Mouse (Mus musculus) myocyte (in vitro differentiated cells): ENCODE results near the gene Vps45.

Experiments used
- CEBPB ChIP-seq: IDR thresholded peaks from 2 replicates; pipeline ENCODE4 v1.6.1; 2011; ENCODE audit warnings: mild to moderate bottlenecking, moderate library complexity; ENCODE audit not compliant: poor library complexity, insufficient read depth, severe bottlenecking
- E2F4 ChIP-seq: IDR thresholded peaks from one replicate; pipeline ENCODE4 v1.6.1; 2011; ENCODE audit warnings: mild to moderate bottlenecking, control low read depth, moderate library complexity; ENCODE audit not compliant: insufficient read depth
- MAX ChIP-seq: IDR thresholded peaks from one replicate; pipeline ENCODE4 v1.6.1; 2011; ENCODE audit warnings: low read depth, mild to moderate bottlenecking, control low read depth
- MYOD1 ChIP-seq, 3 experiments: IDR thresholded peaks; one replicate each; pipeline ENCODE4 v1.6.1; 2011; ENCODE audit warnings: control low read depth in 2 of 3, low read depth in 2 of 3, mild to moderate bottlenecking in 2 of 3, moderate library complexity in 1 of 3; ENCODE audit not compliant: insufficient read length in 2 of 3, control insufficient read depth in 1 of 3
- MYOG ChIP-seq, 3 experiments: IDR thresholded peaks; one replicate each; pipeline ENCODE4 v1.6.1; 2011; ENCODE audit warnings: control low read depth in 2 of 3, low read depth in 2 of 3, mild to moderate bottlenecking in 2 of 3; ENCODE audit not compliant: insufficient read length in 2 of 3, control insufficient read depth in 1 of 3, insufficient read depth in 1 of 3
- POLR2A ChIP-seq: IDR thresholded peaks from one replicate; pipeline ENCODE4 v1.6.1; 2011; ENCODE audit warnings: low read depth, mild to moderate bottlenecking, control low read depth, moderate library complexity; ENCODE audit not compliant: insufficient read length
- POLR2AphosphoS2 ChIP-seq: IDR thresholded peaks from one replicate; pipeline ENCODE4 v1.6.1; 2011; ENCODE audit warnings: low read depth, control low read depth; ENCODE audit not compliant: insufficient read length
- REST ChIP-seq: IDR thresholded peaks from one replicate; pipeline ENCODE4 v1.6.1; 2011; ENCODE audit warnings: mild to moderate bottlenecking, control low read depth, moderate library complexity; ENCODE audit not compliant: insufficient read depth, insufficient read length
- SRF ChIP-seq: IDR thresholded peaks from one replicate; pipeline ENCODE4 v1.6.1; 2011; ENCODE audit warnings: low read depth; ENCODE audit not compliant: control insufficient read depth, insufficient read length
- TCF12 ChIP-seq: IDR thresholded peaks from one replicate; pipeline ENCODE4 v1.6.1; 2011; ENCODE audit warnings: mild to moderate bottlenecking, control low read depth; ENCODE audit not compliant: poor library complexity, insufficient read depth, severe bottlenecking
- TCF3 ChIP-seq: IDR thresholded peaks from one replicate; pipeline ENCODE4 v1.6.1; 2011; ENCODE audit warnings: low read depth, control low read depth; ENCODE audit not compliant: insufficient read length
- USF1 ChIP-seq: IDR thresholded peaks from one replicate; pipeline ENCODE4 v1.6.1; 2011; ENCODE audit warnings: low read depth, mild to moderate bottlenecking, control low read depth, moderate library complexity

DNA sequence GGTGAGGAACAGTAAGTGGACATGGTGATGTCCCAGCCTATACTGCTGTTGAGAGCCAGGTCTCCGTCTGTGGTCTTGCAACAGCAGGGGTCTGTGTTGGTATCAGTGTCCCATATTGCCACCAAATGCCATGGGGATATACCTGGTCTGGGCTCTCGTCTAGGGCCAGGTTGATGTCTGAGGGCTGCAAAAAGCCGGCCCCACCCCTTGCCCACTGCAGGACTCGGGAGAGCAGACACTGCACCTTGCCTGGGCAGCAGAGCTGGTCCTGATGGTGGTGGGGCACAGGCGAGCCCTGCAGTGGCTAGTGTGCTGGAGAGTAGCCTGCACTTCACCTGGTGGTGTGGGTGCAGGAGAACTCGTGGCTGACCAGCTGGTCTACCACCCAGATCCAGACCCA lies 19.8 kb upstream of the Vps45 start:
- TF ChIP-seq TCF12 (no peak), USF1 (no peak), MAX (no peak), E2F4 (no peak), POLR2AphosphoS2 (no peak), POLR2A (no peak), TCF3 (no peak), MYOG (IDR thresholded peaks at IDR 0.05; ENCODE audit: control insufficient read depth in 1 of 3, insufficient read depth in 1 of 3, insufficient read length in 2 of 3, low read depth in 2 of 3) (no peak), CEBPB (no peak), SRF (no peak), REST (no peak), MYOD1 (IDR thresholded peaks at IDR 0.05; ENCODE audit: control insufficient read depth in 1 of 3, insufficient read length in 2 of 3, low read depth in 2 of 3) (no peak)
